Mouse (Mus musculus) left cerebral cortex, adult 2 months (tissue): ENCODE data around the gene Ptov1. TPM values are rescaled to one million over a fixed set of nuclear protein-coding genes. Genes with fewer than 3 reads are reported as not detected.

ENCODE experiments used
- DNase-seq, 2 experiments: peaks; one replicate each; pipeline ENCODE4 v3.0.0; 2021 to 2022; ENCODE audit warnings: low spot score in 2 of 2, mixed read lengths in 1 of 2; ENCODE audit errors: extremely low spot score in 1 of 2
- H3K27ac ChIP-seq: fragments of 200-600 bp; 2 replicates; pipeline ENCODE4 v1.8.1; 2022
- H3K4me3 ChIP-seq: fragments of 200-600 bp; 2 replicates; pipeline ENCODE4 v1.8.1; 2022
- CTCF ChIP-seq: fragments of 200-600 bp; IDR thresholded peaks from 2 replicates; pipeline ENCODE4 v1.8.1; 2022; ENCODE audit warnings: antibody characterized with exemption, mild to moderate bottlenecking, moderate library complexity
- intact Hi-C: fragments of 180-260 bp; cut with DNase I; formaldehyde crosslinking; loops from one replicate; pipeline ENCODE4 v1.15.1; 2025
- total RNA-seq, 2 experiments: library from RNA; stranded (reverse); gene quantifications; 2 replicates each; pipeline ENCODE4 v1.2.3; 2021

Gene Ptov1
- total RNA-seq, 2 experiments from 2014 or later = 273 to 290 TPM

- Histone ChIP-seq H3K4me3 (peak overlapping the region; percentile 59), H3K27ac (peak overlapping the region; percentile 93)
- no peak for TF ChIP-seq CTCF
- intact Hi-C loops = loop anchor here (1.0 kb wide), 1 partner anchor 27 kb away; the partner anchor contains the start of gene Ptov1
- DNase-seq = no peak
These were observed 26.9 kb upstream of the Ptov1 start for GRCm38 (mm10) chr7:44896499-44896898.

DNA sequence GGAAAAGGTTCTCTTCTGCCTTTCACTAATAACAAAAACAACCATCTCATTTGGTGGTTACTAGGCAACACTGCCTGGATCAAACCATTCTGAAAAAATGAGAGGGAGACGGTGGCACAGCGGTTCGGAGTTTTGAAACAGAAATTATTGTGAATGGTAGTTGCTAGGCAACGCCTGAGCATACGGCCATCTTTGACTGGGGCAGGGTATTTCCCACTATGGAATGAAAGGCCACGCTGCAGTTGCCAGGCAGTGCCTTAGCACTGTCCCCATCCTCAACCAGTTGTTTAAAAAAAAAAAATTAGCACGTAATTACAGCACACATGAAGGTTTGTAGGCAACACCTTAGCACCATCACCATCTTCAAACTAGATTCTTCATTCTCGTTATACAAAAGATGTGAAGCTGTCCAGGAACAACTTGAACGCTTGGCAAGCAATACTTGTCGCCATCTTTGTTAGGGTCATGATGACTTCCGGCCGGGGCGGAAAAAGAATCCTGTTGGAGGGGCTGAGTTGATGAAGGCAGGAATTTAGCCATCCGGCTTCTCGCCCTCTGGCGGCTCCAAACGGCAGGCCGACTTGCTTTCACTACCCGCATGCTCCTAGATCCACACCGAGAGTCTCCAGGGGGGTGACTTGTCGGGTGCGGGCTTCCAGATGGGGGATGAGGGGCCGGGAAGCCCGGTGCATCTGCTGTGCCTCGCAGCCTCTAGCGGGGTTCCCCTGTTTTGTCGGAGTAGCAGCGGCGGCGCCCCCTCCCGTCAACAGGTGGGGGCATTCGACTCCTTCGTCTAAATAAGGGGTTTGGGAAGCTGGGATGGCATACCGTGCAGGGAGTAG, 26.2 kb upstream of the Ptov1 start, which contains the start of gene Fuz:
Gene Fuz (plus strand): TSS at position 487 of the 842 bp plus-strand sequence.
- intact Hi-C loops = loop anchor here (1.0 kb wide), 1 partner anchor 27 kb away; the partner anchor contains the start of gene Ptov1

DNA sequence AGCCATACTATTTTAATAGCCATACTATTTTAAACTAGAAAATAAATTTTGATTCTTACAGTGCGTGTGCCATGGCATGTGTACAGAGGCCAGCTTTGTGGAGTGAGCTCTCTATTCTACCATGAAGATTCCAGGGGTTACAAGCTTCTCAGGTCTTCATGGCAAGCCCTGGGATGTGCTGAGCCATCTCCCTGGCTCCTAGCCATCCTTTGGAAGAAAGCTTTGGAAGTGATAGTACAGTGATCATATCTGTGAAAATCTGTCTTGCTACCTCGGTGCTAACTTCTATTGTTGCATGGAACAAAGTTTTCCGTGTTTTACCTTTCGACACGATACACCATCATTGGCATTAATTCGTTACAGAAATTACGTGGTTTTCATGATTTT, 25.6 kb upstream of the Ptov1 start:
- Histone ChIP-seq H3K27ac (peak overlapping the region; percentile 93), H3K4me3 (peak overlapping the region; percentile 59)
- TF ChIP-seq CTCF = no peak
- no peak for DNase-seq
- intact Hi-C loops = no loop called here

More for the DNA sequence above, 26.2 kb upstream of the Ptov1 start, which contains the start of gene Fuz:
- peak within 1 kb of the TSS; percentile 93 for H3K27ac ChIP-seq
- H3K4me3 ChIP-seq = peak within 1 kb of the TSS; percentile 59
- TF ChIP-seq CTCF = peak; percentile 76
- DNase-seq = peak; percentile 86 to 90

DNA sequence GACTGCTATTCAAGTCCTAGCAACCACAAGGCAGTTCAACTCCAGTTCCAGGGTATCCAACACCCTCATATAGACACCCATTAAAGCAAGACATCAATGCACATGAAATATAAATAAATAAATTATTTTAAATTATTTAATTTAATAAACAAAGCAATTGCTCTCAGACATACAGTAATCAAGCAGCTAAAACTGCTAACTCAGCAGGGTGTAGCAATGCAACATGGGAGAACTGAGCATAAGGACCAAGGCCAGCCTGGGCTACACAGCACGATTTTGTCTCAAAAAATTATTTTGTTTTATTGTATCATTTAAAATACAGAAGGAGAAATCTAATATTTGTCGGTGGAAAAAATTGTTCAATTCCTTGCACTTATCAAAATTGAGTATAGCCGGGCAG, 24.6 kb upstream of the Ptov1 start:
- intact Hi-C loops = no loop called here
- peak overlapping the region; percentile 100 for H3K27ac ChIP-seq
- DNase-seq = no peak

GRCm38 (mm10) chr7:44893197-44893596, 23.6 kb upstream of the Ptov1 start:
- intact Hi-C loops = no loop called here
- TF ChIP-seq CTCF = no peak
- Histone ChIP-seq H3K27ac (peak overlapping the region; percentile 100), H3K4me3 (peak overlapping the region; percentile 89)
- DNase-seq = no peak

More for the DNA sequence above, 24.6 kb upstream of the Ptov1 start:
- TF ChIP-seq CTCF = no peak
- no peak overlapping the region for H3K4me3 ChIP-seq

- intact Hi-C loops = loop anchor here (1.0 kb wide), 1 partner anchor 43 kb away; the partner anchor contains the start of gene Tbc1d17
- peak; percentile 85 to 90 for DNase-seq
- Histone ChIP-seq H3K27ac (peak within 1 kb of the TSS; percentile 100), H3K4me3 (peak within 1 kb of the TSS; percentile 89)
- no peak for TF ChIP-seq CTCF
These were observed 22.8 kb upstream of the Ptov1 start, which contains the start of gene Med25 for GRCm38 (mm10) chr7:44892276-44892921. Med25 (minus strand) TSS chr7:44892712.

GRCm38 (mm10) chr7:44891611-44892010, 22.0 kb upstream of the Ptov1 start:
- peak overlapping the region; percentile 89 for H3K4me3 ChIP-seq
- intact Hi-C loops = loop anchor here (1.0 kb wide), 1 partner anchor 42 kb away; the partner anchor contains the start of gene Tbc1d17
- DNase-seq = no peak
- peak overlapping the region; percentile 100 for H3K27ac ChIP-seq
- TF ChIP-seq CTCF = no peak

DNA sequence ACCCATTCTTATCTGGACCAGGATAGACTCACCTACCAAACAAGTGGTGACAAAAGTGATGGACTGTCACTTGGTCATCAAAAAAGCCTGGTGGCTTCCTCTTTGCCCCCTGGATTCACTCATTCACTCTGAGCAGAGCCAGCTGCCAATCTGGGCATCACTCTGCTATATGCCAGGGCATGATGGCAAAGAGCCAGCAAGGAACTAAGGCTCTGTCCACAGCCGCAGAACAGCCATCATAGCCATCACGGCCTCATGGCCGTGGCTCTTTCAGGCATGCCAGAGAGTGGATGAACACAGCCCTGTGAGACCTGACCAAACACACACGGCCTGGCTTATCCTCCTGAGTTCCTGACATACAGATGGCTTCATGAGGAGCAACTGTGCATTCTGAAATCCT, 21.1 kb upstream of the Ptov1 start:
- no peak for DNase-seq
- intact Hi-C loops = no loop called here
- H3K27ac ChIP-seq = no peak overlapping the region
- H3K4me3 ChIP-seq = peak overlapping the region; percentile 89; the same call in 1 of the 2 replicates
- no peak for TF ChIP-seq CTCF

DNA sequence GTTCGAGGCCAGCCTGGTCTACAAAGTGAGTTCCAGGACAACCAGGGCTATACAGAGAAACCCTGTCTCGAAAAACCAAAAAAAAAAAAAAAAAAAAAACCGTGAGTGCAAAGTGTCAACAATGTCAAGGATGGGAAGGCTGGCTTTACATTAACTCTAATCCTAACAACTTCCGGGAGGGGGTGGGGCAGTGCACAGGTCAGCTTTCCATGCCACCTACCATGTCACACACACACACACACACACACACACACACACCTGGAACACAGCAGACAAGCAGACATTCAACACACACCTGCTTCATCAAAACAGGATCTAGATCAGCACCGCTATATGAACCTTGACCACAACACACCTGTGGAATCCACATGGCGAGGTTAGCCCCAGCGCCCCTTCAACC, 20.6 kb upstream of the Ptov1 start:
- TF ChIP-seq CTCF = no peak
- Histone ChIP-seq H3K4me3 (no peak overlapping the region), H3K27ac (no peak overlapping the region)
- no peak for DNase-seq
- intact Hi-C loops = no loop called here

DNA sequence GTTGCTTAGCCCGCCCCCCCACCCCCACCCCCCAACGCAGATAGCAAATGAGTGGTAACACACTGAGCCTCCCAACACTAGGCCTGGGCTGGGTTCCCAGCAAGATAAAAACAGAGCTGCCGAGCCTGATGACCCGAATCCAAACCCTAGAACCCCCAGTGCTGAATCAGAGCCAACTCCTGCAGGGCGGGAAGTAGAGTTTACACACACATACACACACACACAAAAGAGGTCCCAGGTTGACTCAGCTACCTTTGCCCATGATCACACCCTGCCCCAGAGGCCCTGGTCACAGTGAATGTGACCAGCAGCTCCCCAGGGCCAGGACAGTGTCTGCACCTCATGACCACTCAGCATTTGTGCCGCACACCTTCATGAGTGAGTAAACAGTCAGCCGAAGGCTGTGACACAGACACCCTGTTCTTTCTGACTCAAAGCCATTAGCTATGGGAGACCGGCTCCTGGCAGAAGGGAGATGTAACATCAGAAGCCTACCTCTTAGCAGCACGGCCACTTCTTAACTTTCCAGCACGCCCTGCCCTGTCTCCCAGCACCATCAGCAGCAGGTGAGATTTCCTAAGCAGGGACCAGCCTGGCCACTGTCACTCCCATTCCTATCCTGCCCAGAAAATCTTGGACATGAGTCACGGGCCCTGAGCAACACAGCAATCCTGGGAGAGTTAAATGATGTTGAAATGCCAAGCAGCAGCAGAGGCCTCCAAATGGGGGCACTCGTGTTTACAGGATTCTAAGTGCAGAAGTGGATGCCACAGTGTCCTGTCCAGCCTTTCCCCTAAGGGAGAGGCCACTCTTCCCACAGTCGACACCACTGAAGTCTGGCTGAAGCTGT, 18.9 kb upstream of the Ptov1 start:
- TF ChIP-seq CTCF = no peak
- DNase-seq = no peak
- Histone ChIP-seq H3K4me3 (no peak overlapping the region), H3K27ac (no peak overlapping the region)
- intact Hi-C loops = no loop called here

DNA sequence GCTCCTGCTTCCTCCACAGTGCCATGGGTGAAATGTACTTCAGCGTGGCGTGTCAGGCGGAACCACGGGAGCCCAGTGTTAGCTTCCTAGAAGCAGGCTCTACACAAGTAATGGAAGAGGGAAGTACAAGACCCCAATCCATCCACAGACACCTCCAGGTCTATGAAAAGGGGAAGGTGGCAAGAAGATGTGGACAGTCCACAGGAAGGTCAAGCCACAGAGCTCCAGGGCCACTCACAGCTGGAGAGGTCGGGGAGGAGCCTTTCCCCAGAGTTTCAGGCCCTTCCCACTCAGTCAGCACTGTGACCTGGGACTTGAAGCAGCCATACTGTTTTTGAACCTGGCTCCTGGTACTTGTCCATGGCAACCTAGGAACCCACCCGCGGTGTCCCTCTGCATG, 17.4 kb upstream of the Ptov1 start:
- DNase-seq = no peak
- TF ChIP-seq CTCF = no peak
- Histone ChIP-seq H3K4me3 (no peak overlapping the region), H3K27ac (no peak overlapping the region)
- intact Hi-C loops = no loop called here
